Mouse (Mus musculus) testis, adult 2 months (tissue): ENCODE measurements around the gene 2010300C02Rik.

ENCODE experiments used
- CTCF ChIP-seq: fragments of 200-500 bp; IDR thresholded peaks from 2 replicates; pipeline ENCODE4 v1.5.1; 2012; ENCODE audit warnings: low read depth, mild to moderate bottlenecking, inconsistent platforms, low read length, moderate library complexity; ENCODE audit not compliant: control insufficient read depth, insufficient read depth, insufficient replicate concordance
- POLR2A ChIP-seq: fragments of 200-500 bp; IDR thresholded peaks from 2 replicates; pipeline ENCODE4 v1.6.1; 2012; ENCODE audit warnings: low read depth, mild to moderate bottlenecking, inconsistent platforms, low read length, moderate library complexity; ENCODE audit not compliant: control insufficient read depth

- TF ChIP-seq CTCF: no peak
- TF ChIP-seq POLR2A: no peak
These were observed 88.4 kb downstream of the 2010300C02Rik start for GRCm38 (mm10) chr1:37631456-37631855.
